17 mouse cellular contexts compared by ENCODE assay signal in the genomic region with DNA sequence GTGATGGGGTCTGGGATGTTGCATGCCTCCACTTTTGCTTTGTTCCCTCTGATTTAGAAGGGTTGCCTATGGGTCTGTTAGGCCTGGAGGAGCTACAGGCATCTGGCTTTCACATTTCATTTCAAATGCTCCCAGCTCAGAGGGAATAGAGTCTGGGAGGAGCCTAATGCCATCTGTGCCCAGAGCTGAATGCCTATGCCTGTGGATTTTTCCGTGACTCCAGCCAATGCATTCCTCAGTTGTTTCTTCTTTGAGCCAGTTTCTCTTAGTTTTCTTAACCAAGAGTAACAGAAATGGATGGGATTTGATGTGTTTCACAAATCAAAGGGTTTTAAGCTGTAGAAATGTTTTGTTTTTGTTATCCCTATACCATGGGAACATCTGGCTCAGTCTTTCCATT.
A peak's percentile ranks its signal among the peaks of the same experiment; 100 is the strongest.
DNase-seq lines count a peak whose midpoint lies in the region; ATAC-seq lines count a peak whose summit lies in the region.
"Had no signal": no experiment of that assay in that cellular context is flagged by ENCODE, and none has a peak within 500 bp of the region (broad histone marks: within the 10 kb centered on the region; RNA-seq: fewer than 3 reads in every experiment).

No protein-coding gene starts in this region.

- H3K4me1 ChIP-seq in embryonic facial prominence, embryonic 14.5 days (ENCODE audit: control insufficient read depth, insufficient read depth, low read length) = 0 out of 2 replicates have a peak, but pooled peaks cover 8% of the 10 kb centered on the region
- H3K4me1 ChIP-seq: neural tube, embryonic 12.5 days had no signal

- H3K27ac ChIP-seq in embryonic facial prominence, embryonic 14.5 days (replicated peaks; ENCODE audit: low read depth, low read length) = peak overlapping the region; percentile 70
- H3K27ac ChIP-seq: hindbrain, embryonic 14.5 days; macrophage; neural tube, embryonic 12.5 days had no signal

- no peaks in the 10 kb centered on the region for H3K9me3 ChIP-seq in embryonic facial prominence, embryonic 14.5 days (ENCODE audit: control insufficient read depth, low read length)
- H3K9me3 ChIP-seq: neural tube, embryonic 12.5 days had no signal

- H3K27me3 ChIP-seq in embryonic facial prominence, embryonic 14.5 days (replicated peaks; ENCODE audit: control insufficient read depth, insufficient read depth, low read length) = no peaks in the 10 kb centered on the region
- H3K27me3 ChIP-seq: neural tube, embryonic 12.5 days had no signal

- ATAC-seq in embryonic facial prominence, embryonic 14.5 days (ENCODE audit: low read depth) = peak; percentile 79
- ATAC-seq: midbrain, embryonic 16.5 days had no signal

- 26% methylated on average over 1 of the region's 1 CpGs for WGBS in embryonic facial prominence, embryonic 14.5 days

- H3K4me3 ChIP-seq in embryonic facial prominence, embryonic 14.5 days (ENCODE audit: low read depth, low read length) = no peak overlapping the region
- H3K4me3 ChIP-seq: neural tube, embryonic 12.5 days had no signal

- peak; percentile 18 for DNase-seq in embryo, embryonic 10.5 days (ENCODE audit: low spot score)
- no peak for DNase-seq in embryo, embryonic 10 days (ENCODE audit: low spot score)
- peak; percentile 25 to 53 for DNase-seq in layer of hippocampus, adult 18-20 months (ENCODE audit: low spot score in 2 of 2)
- no peak for DNase-seq in layer of hippocampus, adult 11-12 months (ENCODE audit: low spot score)
- peak; percentile 19 for DNase-seq in 3134 (ENCODE audit: extremely low read depth, insufficient read length, low spot score)
- DNase-seq in embryonic facial prominence, embryonic 14.5 days (ENCODE audit: low spot score) = peak; percentile 87
- DNase-seq in ovary, postnatal 14 days (ENCODE audit: low spot score) = no peak
- no peak for DNase-seq in thymus, postnatal 0 days (ENCODE audit: low spot score)
- DNase-seq: adrenal gland, adult 8-10 months; cerebellum, adult 9-10 months; kidney, adult 11 months; kidney, postnatal 25 days; right cerebral cortex, postnatal 4 days had no signal

- no peaks in the 10 kb centered on the region for H3K36me3 ChIP-seq in embryonic facial prominence, embryonic 14.5 days (ENCODE audit: control insufficient read depth, insufficient read depth, low read length)
- H3K36me3 ChIP-seq: neural tube, embryonic 12.5 days had no signal

- H3K9ac ChIP-seq in embryonic facial prominence, embryonic 14.5 days (ENCODE audit: low read depth, low read length) = no peak overlapping the region
- H3K9ac ChIP-seq: hindbrain, embryonic 14.5 days; neural tube, embryonic 12.5 days had no signal

- no peak overlapping the region for H3K4me2 ChIP-seq in embryonic facial prominence, embryonic 14.5 days (ENCODE audit: low read depth, low read length)
- H3K4me2 ChIP-seq: hindbrain, embryonic 14.5 days; neural tube, embryonic 12.5 days had no signal

Comparison
In these comparisons a context has a peak if more than half of its experiments do, and no peak if none do; other contexts are left out.
1. DNase-seq: peak in embryo, embryonic 10.5 days (single experiment), layer of hippocampus, adult 18-20 months (2 of 2), 3134 (single experiment) and embryonic facial prominence, embryonic 14.5 days (single experiment); none in embryo, embryonic 10 days (single experiment), layer of hippocampus, adult 11-12 months (single experiment), ovary, postnatal 14 days (single experiment) and thymus, postnatal 0 days (single experiment).